Mouse (Mus musculus): ENCODE measurements around the gene Tanc2.

- TF ChIP-seq CTCF (IDR thresholded peaks at IDR 0.05; ENCODE audit: low read depth): no peak
- no peak for TF ChIP-seq EP300 (IDR thresholded peaks at IDR 0.05; ENCODE audit: low read depth)
These were observed 129.9 kb downstream of the Tanc2 start for GRCm38 (mm10) chr11:105719660-105720059.

All from heart, postnatal 0 days (tissue).